Mouse (Mus musculus): ENCODE measurements around the gene Arhgap9.

Gene Arhgap9

DNA sequence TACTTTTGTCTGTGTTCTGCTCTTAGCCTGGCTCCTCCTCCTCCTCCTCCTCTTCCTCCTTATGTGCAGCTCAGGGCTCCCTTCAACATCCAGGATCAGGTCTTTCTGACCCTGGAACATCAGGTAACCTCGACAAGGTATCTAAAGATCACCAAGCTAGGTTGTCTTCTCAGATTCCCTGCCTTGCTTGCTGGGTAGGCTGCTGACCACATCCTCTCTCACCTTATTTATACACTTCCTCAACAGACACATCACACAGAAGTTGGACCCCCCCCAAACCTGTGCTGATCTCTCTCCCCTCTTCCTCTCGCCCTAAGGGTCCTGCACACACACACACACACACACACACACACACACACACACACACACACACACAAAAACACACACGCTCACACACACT is at the start of gene Arhgap9:
Gene Arhgap9, plus strand, starts transcription at position 344 of the 400 bp plus-strand sequence.
- no peak for DNase-seq

DNA sequence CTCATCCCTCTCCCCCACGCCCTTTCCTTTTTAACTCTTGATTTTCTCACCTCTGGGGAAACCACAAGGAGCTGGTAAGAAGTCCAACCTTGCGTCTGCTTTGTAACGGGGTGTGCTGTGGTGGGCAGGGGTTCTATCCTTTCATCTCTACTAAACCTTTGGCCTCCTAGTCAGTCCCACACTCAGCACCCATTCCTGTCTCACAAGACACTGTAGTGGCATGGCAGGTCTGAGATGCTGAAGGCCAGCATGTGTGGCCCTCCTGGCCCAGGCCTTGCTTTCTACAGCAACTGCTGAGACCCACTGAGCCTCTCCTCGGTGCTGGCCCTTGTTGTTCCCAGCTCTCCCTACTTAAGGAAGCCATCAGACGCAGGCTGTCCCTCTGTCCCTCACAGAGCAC is 49.4 kb upstream of the Arhgap9 start:
- no peak for DNase-seq

DNA sequence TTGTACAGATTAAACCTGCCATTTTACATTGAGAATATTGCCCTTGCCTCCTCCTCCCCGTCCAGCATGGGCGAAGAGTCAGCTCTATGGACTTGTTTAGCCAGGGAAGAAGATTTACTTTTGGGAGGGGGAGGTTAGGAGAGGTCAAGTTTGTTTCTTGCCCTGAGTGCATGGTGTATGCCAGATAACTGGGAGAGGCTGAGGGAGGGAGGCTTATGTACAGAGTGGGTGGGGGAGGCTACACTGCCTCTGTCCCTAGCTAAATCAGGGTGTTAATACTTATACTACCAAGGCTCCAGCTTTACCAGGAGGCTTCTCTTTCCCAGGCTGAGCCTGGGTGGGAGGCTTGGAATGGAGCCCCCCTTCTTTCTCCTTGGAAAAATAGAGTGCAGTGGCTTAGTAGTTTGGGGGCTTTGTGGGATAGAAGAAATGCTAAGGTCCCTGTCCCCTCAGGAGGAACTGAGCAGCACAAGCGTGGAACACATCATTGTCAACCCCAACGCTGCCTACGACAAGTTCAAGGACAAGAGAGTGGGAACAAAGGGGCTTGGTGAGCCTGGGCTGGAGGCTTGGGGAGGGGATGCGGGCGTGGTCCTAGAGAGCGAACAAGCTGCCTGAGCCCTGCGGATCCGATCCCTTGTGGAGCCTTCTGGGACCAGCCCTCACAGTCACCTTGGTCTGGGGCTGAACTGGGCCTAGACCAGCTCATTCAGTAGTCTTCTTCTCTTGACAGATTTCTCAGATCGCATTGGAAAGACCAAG is 47.3 kb upstream of the Arhgap9 start:
- no peak for DNase-seq

DNA sequence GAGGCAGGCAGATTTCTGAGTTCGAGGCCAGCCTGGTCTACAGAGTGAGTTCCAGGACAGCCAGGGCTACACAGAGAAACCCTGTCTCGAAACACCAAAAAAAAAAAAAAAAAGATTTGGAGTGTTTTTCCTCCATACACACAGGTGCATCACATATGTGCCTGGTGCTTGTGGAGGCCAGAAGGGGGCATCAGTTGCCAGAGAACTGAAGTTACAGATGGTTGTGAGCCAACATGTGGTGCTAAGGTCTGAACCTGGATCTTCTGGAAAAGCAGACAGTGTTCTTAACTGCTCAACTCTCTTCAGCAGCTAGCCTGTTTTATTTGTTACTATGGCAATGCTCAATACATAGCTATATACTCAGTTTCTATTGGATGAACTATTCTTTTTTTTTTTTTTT is 42.0 kb upstream of the Arhgap9 start:
- DNase-seq = no peak

DNA sequence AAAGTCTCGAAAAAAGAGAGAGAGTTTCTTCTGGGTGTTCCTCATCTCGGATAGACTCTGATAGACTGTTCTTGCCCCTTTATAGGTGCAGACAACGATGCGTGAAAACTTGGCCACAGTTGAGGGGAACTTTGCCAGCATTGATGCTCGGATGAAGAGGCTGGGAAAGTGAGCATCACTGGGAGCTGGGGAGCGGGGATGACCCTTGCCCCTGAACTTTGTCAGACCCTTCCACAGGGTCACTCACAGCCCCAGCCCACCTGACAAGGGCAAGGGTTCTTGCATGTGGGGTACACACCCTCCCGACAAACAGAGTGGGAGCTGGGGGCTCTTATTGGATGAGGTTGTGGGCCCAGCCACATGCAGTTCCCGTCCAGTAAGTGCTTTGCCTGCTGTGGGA is 40.4 kb upstream of the Arhgap9 start:
- DNase-seq = peak in 1 of 2 experiments; percentile 40

DNA sequence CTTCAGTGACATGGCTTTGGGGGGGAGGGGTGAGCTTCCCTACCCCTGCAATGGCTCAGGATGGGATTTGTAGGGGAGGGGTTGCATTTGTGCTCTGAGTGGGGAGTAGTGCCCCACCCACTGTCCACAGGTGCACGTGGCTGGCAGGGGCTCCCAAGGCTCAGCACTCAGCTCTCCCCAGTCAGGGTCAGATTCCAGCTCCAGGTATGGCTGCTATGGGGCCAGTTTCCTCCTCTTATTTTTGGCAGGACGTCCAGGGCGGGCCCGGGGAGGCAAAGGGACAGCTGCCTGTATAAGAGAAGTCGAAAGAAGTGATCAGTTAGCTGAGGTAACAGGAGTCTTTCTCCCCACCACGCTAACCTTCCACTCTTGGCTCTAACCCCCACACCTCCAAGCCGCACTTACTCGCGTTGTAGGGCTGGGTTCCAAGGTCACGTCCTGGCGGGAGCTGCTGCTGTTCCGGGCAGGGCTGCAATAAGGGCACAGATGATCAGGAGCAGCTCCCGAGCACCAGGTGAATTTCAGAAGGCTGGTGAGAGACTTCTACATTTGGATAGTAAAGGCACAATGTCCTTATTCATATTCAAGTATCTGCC is 39.0 kb upstream of the Arhgap9 start:
- DNase-seq = no peak

DNA sequence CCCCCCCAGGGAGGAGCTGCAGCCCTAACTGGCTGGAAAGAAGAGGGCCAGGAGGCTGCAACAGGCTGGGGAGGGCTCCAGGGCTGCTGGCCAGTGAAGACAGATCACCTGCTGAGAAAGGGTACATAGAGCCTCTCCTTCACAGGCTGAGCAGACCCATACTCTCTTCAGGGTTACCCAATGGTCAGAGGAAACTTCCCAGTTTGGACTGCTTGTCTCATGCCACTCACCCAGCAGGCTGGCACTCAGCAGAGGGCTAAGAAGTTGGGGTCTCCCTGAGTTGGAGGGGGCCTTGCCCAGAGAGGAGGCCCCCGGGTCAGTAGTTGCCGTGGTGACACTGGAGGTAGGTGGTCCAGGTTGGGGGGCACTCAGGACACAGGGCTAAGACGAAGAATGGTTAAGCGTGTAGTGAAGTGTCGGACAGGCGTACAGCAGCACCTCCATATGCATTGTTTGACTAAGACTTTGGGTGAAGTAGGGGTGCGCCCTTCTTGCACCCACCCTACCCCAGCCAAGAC is 37.6 kb upstream of the Arhgap9 start:
- no peak for DNase-seq

DNA sequence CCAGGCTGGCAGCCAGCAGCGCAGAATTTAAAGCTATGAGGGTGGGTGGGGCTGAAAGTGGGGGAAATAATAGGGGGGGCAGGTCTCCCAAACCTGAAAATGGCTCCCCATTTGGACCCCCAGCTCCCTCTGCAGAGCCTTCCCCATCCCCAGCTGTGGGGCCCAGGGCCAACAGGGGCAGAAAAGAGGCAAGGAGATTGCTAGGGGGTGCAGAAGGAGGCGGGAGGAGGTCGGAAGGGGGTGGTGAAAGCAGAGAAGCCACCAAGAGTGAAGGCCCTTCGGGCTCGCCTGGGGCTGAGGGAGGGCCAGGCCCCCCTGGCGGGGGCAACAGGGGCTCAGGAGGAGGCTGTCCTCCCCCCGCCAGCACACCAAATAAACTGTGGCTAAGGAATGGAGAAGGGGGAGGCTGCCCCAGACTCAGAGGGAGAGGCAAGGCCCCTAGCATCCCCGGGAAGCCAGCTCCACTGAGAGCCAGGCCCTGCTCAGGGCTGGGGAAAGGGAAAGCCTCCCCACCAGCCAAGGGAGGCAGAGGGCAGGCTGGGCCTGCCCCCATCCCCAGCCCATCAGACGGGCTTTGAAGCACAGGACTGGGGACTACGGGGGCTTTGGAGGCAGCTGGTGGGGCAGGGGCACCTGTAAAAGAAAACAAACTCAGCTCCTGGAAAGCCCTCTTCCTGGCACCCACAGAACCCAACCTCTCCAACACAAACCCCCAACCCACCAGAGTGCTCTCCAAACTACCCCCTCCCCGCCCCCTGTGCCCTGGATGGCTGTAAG is 36.9 kb upstream of the Arhgap9 start:
- DNase-seq = no peak

DNA sequence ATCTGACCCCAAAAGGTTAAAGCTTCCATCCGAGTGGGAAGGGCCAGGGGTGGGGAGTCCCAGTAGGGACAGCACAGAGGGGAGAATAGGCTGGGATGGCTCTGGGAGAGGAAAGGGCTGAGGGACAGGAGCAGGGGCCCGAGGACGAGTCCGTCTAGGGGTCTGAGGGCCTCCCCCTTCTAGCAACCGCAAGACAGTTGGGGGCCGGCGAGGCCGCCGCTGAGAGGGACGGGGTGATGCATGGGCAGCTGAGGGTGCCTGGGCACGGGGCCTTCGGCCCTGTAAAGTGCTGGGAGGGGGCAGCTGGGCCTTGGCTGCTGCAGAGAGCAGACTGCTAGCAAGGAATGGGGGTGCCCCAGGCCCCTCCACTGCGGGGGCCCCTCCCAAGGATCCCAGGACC is 36.1 kb upstream of the Arhgap9 start:
- no peak for DNase-seq

DNA sequence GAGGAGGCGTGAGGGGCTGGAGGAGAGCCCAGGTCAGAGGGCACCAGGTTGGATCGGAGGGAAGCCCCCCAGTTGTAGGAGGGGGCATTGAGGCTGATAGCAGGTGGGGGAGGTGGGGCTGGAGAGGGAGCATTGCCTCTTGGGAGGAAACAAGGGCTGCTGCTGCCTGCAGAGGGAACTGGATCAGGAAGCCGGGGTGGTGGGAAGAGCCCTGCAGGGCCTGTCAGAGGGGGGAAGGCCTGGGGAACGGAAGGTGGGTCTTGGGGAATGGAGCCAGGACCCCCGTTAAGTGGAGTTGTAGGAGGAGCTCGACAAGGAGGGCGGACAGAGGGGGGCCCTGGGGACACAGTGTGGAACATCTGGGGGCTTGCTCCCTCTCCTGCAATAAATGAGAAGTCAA is 35.6 kb upstream of the Arhgap9 start:
- DNase-seq = no peak

DNA sequence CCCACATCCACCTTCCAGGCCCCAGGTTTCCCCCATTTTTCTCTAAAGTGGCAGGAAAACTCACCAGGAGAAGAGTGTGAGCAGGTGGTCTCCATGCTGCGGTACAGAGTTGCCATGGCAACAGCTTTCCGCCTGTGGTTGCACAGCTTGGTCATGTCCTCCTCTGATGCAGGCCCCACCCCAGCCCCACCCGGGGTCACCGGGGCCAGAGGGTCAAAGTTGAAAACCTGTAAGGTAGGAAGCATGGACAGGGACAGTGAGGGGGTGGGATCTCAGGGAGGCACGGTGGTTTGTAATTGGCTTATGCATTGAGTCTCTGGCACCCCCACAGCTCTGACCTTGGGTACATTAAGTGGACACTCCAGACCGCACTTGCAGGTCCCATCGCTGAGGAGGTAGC is 35.0 kb upstream of the Arhgap9 start:
- peak; percentile 23 to 33 for DNase-seq

DNA sequence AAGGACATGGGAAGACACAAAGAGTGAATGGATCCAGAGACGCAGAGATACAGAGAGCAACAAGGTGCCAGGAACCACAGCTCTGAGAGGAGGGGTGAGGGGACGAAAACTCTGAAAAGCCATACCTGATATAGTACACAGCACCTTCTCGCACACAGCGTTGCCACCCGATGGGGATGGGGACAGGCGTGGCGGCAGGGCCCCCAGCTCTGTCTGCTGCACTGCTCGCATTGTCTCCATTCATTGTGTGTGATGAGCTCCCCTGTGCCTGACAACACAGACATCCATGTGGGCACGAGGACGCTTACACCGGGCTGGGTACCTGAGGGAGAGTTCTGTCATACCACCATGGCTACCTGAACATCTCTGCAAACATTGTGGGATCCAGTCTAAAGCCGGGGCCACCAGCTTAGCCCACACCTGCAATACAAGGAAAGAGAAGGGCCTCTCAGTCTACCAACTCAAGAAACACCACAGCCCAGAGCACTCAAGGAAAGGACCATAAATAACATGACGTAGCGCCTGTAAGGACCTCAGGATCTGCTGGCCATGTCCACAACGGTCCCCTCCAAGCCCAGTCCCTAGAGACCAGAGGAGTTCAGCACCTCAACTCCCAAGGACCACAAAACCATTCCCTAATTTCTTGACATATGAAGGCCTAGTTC is 34.4 kb upstream of the Arhgap9 start:
- DNase-seq = no peak

DNA sequence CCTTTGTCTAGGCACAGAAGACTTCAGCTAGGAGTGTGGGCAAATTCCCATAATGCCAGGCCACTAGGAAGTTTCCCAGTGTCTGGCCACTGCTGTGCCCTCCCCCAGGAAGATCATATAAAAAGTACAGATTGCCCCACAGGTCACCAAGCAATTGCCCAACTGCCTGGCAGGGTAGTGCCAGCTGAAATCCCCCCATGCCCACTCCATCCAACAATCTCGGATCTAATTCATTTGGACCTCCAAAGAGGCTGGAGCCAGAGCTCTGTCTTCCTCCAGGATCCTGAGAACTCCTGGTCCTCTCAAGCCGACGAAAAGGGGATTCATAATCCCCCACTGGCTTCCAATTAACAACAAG is 33.8 kb upstream of the Arhgap9 start:
- no peak for DNase-seq

DNA sequence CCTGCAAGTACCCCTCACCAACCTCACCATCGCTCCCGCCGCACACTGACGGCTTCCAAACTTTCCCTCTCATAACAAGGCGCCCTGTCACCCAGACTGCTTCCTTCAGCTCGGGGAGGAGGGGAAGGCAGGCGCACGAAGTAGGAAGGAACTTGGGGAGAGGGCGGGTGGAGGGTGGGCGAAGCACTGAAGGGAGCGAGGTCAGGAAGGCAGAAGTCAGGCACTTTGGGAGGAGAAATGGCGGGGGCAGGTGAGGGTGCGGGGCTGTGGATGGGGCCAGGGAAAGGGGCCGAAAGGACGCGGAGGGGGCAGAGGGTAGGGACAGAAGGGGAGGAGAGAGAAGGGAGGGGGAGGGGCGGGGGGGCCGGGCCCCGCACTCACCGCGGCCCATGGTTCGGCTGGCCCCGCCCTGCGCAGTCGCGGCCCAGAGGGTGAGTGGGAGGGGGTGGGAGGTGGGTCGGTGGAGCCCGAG is 33.4 kb upstream of the Arhgap9 start:
- DNase-seq = peak in 1 of 2 experiments; percentile 60

DNA sequence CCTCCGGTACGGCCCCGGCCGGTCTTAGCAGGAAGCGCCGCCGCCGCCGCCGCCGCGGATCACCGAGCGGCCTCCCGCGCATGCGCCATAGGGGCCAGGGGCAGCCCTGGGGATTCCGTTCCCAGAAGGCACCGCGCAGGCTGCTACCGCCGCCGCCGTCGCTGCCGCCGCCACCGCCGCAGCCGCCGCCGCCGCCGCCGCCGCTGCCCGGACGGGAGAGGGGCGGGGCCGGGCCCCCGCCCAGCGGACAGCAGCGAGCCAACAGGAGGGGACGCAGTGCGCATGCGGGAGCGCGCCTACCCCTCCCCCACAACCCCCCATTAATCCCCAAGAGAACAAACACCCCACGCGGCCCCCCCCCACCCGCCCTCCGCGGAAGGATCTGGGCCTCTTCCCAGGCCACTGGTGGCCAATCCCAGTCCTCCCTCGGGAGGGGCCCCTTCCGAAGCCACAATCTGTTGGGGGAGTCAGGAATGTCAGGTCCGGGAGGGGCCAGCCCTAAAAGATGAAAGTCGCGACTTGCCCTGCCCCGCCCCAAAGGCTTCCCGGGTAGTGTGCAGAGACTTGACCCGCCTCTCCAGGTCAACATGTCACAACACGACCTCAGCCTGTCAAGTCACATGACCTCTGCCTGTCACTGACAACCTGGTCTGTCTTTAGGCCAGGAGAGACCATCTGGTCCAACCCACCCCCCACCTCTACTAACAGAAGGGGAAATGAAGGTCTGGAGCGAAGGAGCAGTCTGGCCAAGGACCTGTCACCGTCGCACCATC is 32.8 kb upstream of the Arhgap9 start, which contains the start of gene Mbd6:
Gene Mbd6, minus strand, starts transcription at position 219 of the 773 bp plus-strand sequence.
- DNase-seq = peak; percentile 88 to 91

DNA sequence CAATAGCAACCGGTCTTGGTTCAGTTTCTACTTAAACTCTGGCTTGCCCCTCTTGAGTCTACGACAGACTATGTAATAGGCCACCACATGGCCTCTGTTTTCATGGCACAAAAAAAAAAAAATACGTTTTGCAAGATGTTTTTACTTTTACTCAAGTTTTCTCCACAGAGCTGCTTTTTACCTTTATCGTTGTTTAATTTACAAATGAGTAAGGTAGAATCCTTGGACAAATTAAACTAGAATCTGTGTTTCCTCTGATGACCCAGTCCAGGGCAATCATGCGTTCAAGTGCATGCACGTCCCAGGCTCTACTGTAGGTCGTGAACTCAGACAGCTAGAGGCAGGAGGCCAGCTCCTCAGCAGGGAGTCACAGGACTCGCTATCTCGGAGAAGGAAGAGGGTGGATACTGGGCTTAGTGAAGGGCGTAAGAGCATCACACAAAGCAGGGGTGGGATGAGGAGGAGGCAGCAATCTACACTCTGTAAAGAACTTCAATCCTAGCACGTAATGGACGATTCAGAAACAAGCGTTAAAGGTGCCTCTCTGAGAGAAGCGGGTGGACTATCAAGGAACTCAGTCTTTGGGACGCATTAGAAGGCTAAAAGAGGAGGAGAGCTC is 32.1 kb upstream of the Arhgap9 start:
- peak; percentile 82 to 84 for DNase-seq

DNA sequence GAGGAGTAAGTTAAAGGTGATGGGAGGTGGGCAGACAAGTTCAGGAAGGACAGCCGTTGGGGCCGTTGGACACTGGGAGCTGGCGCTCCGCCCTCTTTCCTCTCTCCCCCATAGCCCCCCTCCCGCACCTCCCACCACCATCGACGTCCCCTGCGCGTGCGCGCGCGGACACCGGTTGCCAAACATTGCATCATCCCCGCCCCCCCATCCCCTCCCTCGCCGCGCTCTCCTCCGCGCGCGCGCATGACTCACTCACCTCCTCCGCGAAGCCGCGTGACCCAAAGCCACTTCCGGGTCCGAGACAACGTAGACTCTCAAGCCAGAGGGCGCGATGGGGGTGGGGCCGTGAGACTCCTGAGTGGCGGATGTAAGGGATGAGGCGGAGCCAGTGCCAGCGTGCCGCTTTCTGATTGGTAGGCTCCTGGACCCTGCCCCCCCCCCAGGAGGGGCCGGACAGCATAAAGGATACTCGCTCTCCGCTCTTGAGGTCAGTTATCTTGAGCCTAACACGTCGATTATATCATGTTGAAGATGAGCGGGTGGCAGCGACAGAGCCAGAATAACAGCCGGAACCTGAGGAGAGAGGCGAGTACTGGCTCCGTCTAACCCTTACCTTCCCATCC is 31.3 kb upstream of the Arhgap9 start:
- DNase-seq = peak; percentile 100

DNA sequence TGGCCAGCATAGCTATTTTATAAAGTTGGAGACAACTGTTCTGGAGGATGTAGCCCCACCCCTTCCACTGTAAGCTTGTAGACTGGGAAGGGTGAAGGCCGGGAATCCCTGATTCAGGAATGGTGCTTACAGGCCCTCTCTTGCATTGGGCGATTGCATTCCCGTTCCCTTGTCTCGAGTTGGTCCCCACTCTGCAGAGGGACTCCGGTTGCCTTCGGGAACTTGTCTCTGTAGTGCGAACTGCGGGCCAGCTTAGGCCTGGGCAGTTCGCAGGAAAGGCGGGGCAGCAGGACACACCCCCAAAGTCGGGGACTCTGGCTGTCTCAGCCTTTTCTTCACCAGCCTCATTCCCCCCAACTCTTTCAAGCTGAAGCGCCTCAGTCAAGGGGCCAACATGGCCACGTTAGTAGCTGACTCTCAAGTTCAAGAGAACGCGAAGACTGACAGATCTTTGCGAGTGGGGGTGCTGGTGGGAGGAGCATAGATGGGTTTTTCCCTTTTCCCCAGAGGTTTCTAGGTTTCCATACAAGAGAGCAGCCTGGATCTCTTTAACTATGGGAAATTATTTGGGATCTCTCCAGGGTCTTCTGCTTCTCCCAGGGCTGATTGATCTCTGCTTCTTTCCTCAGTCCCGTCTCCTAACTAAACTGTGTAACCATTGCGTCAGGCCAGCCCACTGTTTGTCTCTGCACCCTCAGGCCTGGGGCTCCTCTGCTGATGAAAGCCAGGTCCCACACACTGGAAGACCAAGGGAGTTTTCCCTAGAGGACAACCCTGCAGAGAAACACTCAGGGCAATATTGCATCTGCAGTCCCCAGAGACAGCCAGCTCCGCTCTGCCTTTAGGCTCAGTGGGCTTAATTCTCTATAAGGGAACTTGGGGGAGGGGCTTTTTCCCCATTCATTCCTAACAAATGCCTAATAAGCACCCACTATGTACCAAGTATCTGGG is 30.6 kb upstream of the Arhgap9 start:
- peak; percentile 63 to 68 for DNase-seq

DNA sequence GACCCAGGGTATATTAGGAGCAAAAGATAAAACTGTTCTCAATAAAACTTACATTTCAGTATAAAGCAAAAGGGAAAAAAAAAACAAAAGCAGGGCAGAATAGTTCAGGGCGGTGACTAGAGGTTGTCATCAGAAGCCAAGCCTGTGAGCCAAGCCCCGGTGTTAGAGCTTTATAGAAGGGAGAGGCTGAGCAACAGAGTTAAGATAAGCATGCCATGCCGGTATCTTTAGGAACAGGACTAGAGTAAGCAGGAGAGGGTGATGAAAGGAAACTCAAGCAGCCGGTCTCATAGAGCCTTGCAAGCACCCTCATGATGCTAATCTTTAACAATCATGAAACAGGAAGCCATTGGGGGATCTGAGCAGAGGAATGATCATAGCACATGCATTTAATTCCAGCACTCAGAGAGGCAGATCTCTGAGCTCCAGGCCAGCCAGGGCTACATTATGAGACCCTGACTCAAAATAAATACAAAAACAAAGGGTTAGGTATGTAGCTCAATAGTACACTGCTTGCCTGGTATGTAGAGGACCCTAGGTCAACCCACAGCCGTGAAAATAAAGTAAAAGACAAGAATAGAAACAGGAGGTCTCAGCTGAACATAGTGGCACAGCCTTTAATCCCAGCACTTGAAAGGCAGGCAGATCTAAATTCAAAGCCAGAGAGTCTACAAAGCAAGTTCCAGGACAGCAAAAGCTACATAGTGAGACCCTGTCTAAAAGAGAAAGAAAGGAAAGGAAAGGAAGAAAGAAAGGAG is 29.7 kb upstream of the Arhgap9 start:
- DNase-seq = no peak
